Mouse (Mus musculus): ENCODE data around the gene Armc5. TPM values are rescaled to one million over a fixed set of nuclear protein-coding genes. Genes with fewer than 3 reads are reported as not detected.

Armc5 gene
- total RNA-seq, 2 experiments from 2014 or later = 12.3 to 13.6 TPM

GRCm38 (mm10) chr7:128246496-128247391 is 9.6 kb downstream of the Armc5 start, which contains the start of gene Tgfb1i1:
Gene Tgfb1i1, plus strand, starts transcription at chr7:128246812.
- Histone ChIP-seq H3K27ac (peak within 1 kb of the TSS; percentile 88), H3K4me3 (peak within 1 kb of the TSS; percentile 69)
- DNase-seq (ENCODE audit: extremely low spot score in 1 of 2, low spot score in 2 of 2) = peak in 1 of 2 experiments; percentile 60
- intact Hi-C loops (cut with DNase I) = loop anchor here (2.0 to 5.0 kb wide), 4 partner anchors 98 to 461 kb away; partner anchors contain the start of genes Rgs10 and Tial1
- TF ChIP-seq CTCF (IDR thresholded peaks at IDR 0.05) = no peak

GRCm38 (mm10) chr7:128247443-128247842 is 10.3 kb downstream of the Armc5 start:
- intact Hi-C loops (cut with DNase I) = loop anchor here (2.0 to 5.0 kb wide), 4 partner anchors 97 to 460 kb away; partner anchors contain the start of genes Rgs10 and Tial1
- Histone ChIP-seq H3K27ac (peak overlapping the region; percentile 88), H3K4me3 (peak overlapping the region; percentile 69)
- peak; percentile 81 for TF ChIP-seq CTCF (IDR thresholded peaks at IDR 0.05)
- peak; percentile 82 for DNase-seq (ENCODE audit: extremely low spot score in 1 of 2, low spot score in 2 of 2)

GRCm38 (mm10) chr7:128248081-128249042 is 11.2 kb downstream of the Armc5 start:
- intact Hi-C loops (cut with DNase I) = loop anchor here (5.0 kb wide), 2 partner anchors 169 to 459 kb away; partner anchors contain the start of gene Rgs10
- Histone ChIP-seq H3K27ac (no peak overlapping the region), H3K4me3 (peak overlapping the region; percentile 69)
- TF ChIP-seq CTCF (IDR thresholded peaks at IDR 0.05) = no peak
- DNase-seq (ENCODE audit: extremely low spot score in 1 of 2, low spot score in 2 of 2) = no peak

GRCm38 (mm10) chr7:128249998-128250397 is 12.9 kb downstream of the Armc5 start:
- H3K4me3 ChIP-seq = no peak overlapping the region
- intact Hi-C loops (cut with DNase I) = loop anchor here (5.0 kb wide), 3 partner anchors 47 to 457 kb away; partner anchors contain the start of genes BC017158 and Rgs10
- H3K27ac ChIP-seq = no peak overlapping the region
- no peak for TF ChIP-seq CTCF (IDR thresholded peaks at IDR 0.05)
- DNase-seq (ENCODE audit: extremely low spot score in 1 of 2, low spot score in 2 of 2) = no peak

- no peak for TF ChIP-seq CTCF (IDR thresholded peaks at IDR 0.05)
- Histone ChIP-seq H3K4me3 (no peak overlapping the region), H3K27ac (no peak overlapping the region)
- DNase-seq (ENCODE audit: extremely low spot score in 1 of 2, low spot score in 2 of 2) = no peak
- intact Hi-C loops (cut with DNase I) = loop anchor here (5.0 kb wide), 1 partner anchor 45 kb away; the partner anchor contains the start of gene BC017158
Observed at GRCm38 (mm10) chr7:128251946-128252345, 14.8 kb downstream of the Armc5 start.

- Histone ChIP-seq H3K4me3 (no peak overlapping the region), H3K27ac (no peak overlapping the region)
- DNase-seq (ENCODE audit: extremely low spot score in 1 of 2, low spot score in 2 of 2) = peak; percentile 57 to 77
- no peak for TF ChIP-seq CTCF (IDR thresholded peaks at IDR 0.05)
- intact Hi-C loops (cut with DNase I) = loop anchor here (5.0 kb wide), 1 partner anchor 45 kb away; the partner anchor contains the start of gene BC017158
Observed at GRCm38 (mm10) chr7:128252609-128253008, 15.5 kb downstream of the Armc5 start.

- DNase-seq (ENCODE audit: extremely low spot score in 1 of 2, low spot score in 2 of 2) = no peak
- Histone ChIP-seq H3K4me3 (no peak overlapping the region), H3K27ac (no peak overlapping the region)
- TF ChIP-seq CTCF (IDR thresholded peaks at IDR 0.05) = no peak
- intact Hi-C loops (cut with DNase I) = loop anchor here (5.0 kb wide), 1 partner anchor 42 kb away; the partner anchor contains the start of gene BC017158
Observed at GRCm38 (mm10) chr7:128254978-128255377, 17.8 kb downstream of the Armc5 start.

GRCm38 (mm10) chr7:128255757-128256156 is 18.6 kb downstream of the Armc5 start:
- no peak overlapping the region for H3K4me3 ChIP-seq
- intact Hi-C loops (cut with DNase I) = no loop called here
- no peak for TF ChIP-seq CTCF (IDR thresholded peaks at IDR 0.05)
- H3K27ac ChIP-seq = no peak overlapping the region
- no peak for DNase-seq (ENCODE audit: extremely low spot score in 1 of 2, low spot score in 2 of 2)

GRCm38 (mm10) chr7:128256783-128257334 is 19.7 kb downstream of the Armc5 start:
- intact Hi-C loops (cut with DNase I) = no loop called here
- Histone ChIP-seq H3K4me3 (no peak overlapping the region), H3K27ac (no peak overlapping the region)
- DNase-seq (ENCODE audit: extremely low spot score in 1 of 2, low spot score in 2 of 2) = no peak
- TF ChIP-seq CTCF (IDR thresholded peaks at IDR 0.05) = no peak

GRCm38 (mm10) chr7:128265411-128265810 is 28.3 kb downstream of the Armc5 start, which contains the start of gene Slc5a2:
Gene Slc5a2, plus strand, starts transcription at chr7:128265657.
- Histone ChIP-seq H3K4me3 (no peak within 1 kb of the TSS), H3K27ac (no peak within 1 kb of the TSS)
- intact Hi-C loops (cut with DNase I) = no loop called here
- TF ChIP-seq CTCF (IDR thresholded peaks at IDR 0.05) = no peak
- no peak for DNase-seq (ENCODE audit: extremely low spot score in 1 of 2, low spot score in 2 of 2)

GRCm38 (mm10) chr7:128266056-128266455 is 28.9 kb downstream of the Armc5 start:
- intact Hi-C loops (cut with DNase I) = no loop called here
- TF ChIP-seq CTCF (IDR thresholded peaks at IDR 0.05) = no peak
- no peak for DNase-seq (ENCODE audit: extremely low spot score in 1 of 2, low spot score in 2 of 2)
- no peak overlapping the region for H3K4me3 ChIP-seq
- H3K27ac ChIP-seq = no peak overlapping the region
